Mouse (Mus musculus) G1E (cell line): ENCODE data around the gene Serf1. TPM values are rescaled to one million over a fixed set of nuclear protein-coding genes. Genes with fewer than 3 reads are reported as not detected.
"Not testable (repeated sequence)": the region's sequence is repeated elsewhere in the genome, so short reads cannot be mapped to it uniquely, and the experiment has no call there.

Experiments used
- ATAC-seq: 2 replicates; pipeline ENCODE4 v1.8.0; 2016; ENCODE audit warnings: mild to moderate bottlenecking; ENCODE audit not compliant: insufficient number of reproducible peaks, poor library complexity, low FRiP score, severe bottlenecking; ENCODE audit errors: extremely low read depth
- DNase-seq: peaks from one replicate; pipeline ENCODE4 v3.0.0; 2012; ENCODE audit warnings: low spot score
- H3K27me3 ChIP-seq: 2 replicates; pipeline ENCODE4 v1.6.1; 2012; ENCODE audit warnings: mild to moderate bottlenecking, low read length, inconsistent platforms; ENCODE audit not compliant: insufficient read depth
- H3K36me3 ChIP-seq: replicated peaks from 2 replicates; pipeline ENCODE3; 2012; ENCODE audit warnings: mild to moderate bottlenecking, inconsistent platforms
- H3K4me1 ChIP-seq: 2 replicates; pipeline ENCODE4 v1.6.1; 2012; ENCODE audit warnings: low read depth, low read length, inconsistent platforms, mixed read lengths; ENCODE audit not compliant: insufficient read depth
- H3K4me3 ChIP-seq: 2 replicates; pipeline ENCODE4 v1.5.1; 2012; ENCODE audit warnings: low read depth, mild to moderate bottlenecking, inconsistent platforms, low read length, moderate library complexity, mixed read lengths
- H3K9me3 ChIP-seq: replicated peaks from 2 replicates; pipeline ENCODE4 v1.6.1; 2012; ENCODE audit warnings: inconsistent platforms
- CTCF ChIP-seq: IDR thresholded peaks from 2 replicates; pipeline ENCODE4 v1.5.1; 2012; ENCODE audit warnings: low read depth, low read length, inconsistent platforms, mixed read lengths
- GATA1 ChIP-seq: IDR thresholded peaks from 2 replicates; pipeline ENCODE4 v1.6.1; 2012; ENCODE audit warnings: borderline replicate concordance, low read length, inconsistent platforms, mixed read lengths
- GATA2 ChIP-seq: IDR thresholded peaks from 2 replicates; pipeline ENCODE4 v1.6.1; 2012; ENCODE audit warnings: low read depth, low read length, inconsistent platforms, borderline replicate concordance
- POLR2AphosphoS5 ChIP-seq: IDR thresholded peaks from 2 replicates; pipeline ENCODE4 v1.6.1; 2012; ENCODE audit warnings: low read depth, low read length, inconsistent platforms; ENCODE audit not compliant: insufficient replicate concordance
- TAL1 ChIP-seq: conservative IDR thresholded peaks from 2 replicates; pipeline ENCODE4 v1.6.1; 2012; ENCODE audit warnings: low read depth, low read length, inconsistent platforms, mixed read lengths
- polyA plus RNA-seq: library from polyadenylated mRNA; stranded (reverse); fragments of >175 nt; gene quantifications from 2 replicates; pipeline ENCODE4 v1.2.3, GENCODE M21; 2012
- total RNA-seq, 2 experiments: library from RNA; stranded (forward) in 1 of 2; stranded (reverse) in 1 of 2; fragments of 200-1000 nt in 1 of 2; fragments of >200 nt in 1 of 2; fragmentation: Nextera tagmentation in 1 of 2; gene quantifications; 2 replicates each; pipeline ENCODE4 v1.2.3; 2014 to 2017

The Serf1 gene
- total and polyA plus RNA-seq, 3 experiments: 11.1 to 29.6 (median 27.2) TPM

DNA sequence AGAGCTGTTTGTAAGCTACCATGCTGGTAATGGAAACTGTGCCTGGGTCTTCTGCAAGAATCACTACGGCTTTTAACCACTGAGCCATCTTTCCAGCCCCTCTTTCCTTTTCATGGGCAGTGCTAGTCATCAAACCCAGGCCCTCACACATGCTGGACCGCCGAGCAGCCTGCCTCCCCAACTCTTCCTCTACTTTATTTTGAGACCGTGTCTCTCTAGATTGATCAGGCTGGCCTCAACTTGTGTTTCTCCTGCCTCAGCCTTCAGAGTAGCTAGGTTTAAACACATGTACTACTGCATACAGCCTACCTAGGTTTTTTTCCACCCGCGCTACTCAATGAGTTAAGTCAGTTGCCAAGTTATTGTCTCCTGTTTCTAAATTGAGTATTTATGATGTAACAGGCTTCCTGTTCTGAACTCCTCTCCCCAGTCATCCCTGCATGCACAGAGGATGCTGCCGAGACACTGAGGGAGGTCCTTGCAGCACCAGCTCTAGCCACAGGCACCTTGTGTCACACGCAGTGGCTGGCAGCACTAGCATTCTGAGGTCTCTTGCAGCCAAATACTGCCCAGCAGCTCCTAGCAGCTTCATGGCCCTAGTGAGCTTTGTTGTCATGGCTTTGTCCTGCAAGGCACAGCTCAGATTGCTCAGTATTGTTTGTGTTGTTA is 34.0 kb downstream of the Serf1 start:
- Histone ChIP-seq H3K4me1 (no peaks in the 10 kb centered on the region), H3K27me3 (peaks cover 2% of the 10 kb centered on the region), H3K9me3 (no peaks in the 10 kb centered on the region), H3K4me3 (no peak overlapping the region), H3K36me3 (peaks cover 27% of the 10 kb centered on the region)
- no peak for DNase-seq
- no peak; the same call in 1 of the 2 replicates for ATAC-seq
- TF ChIP-seq CTCF (no peak), POLR2AphosphoS5 (no peak), GATA1 (no peak), GATA2 (no peak), TAL1 (no peak)

DNA sequence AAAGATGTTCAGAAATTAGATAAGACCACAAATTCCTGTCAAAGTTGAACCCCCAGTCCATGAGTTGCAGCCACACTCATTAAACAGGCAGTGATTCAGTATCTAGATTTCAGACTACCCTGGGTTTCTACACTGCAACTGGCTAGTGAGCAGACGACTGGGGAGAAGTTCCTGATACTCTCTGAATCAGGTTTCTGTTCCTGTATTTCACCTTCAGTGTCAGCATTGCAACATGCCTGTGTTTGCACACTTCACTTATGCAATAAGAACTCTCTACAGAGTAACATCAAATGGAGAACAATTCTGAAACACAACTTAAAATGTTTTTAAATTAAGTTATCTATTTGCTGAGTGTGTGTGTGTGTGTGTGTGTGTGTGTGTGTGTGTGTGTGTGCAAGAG is 44.8 kb downstream of the Serf1 start:
- no peaks in the 10 kb centered on the region for H3K9me3 ChIP-seq
- TF ChIP-seq TAL1: no peak
- TF ChIP-seq GATA1: no peak
- TF ChIP-seq POLR2AphosphoS5: no peak
- no peak for TF ChIP-seq GATA2
- no peak for TF ChIP-seq CTCF
- no peaks in the 10 kb centered on the region for H3K36me3 ChIP-seq
- ATAC-seq (no peak), DNase-seq (no peak)
- peaks cover 4% of the 10 kb centered on the region; the same call in 1 of the 2 replicates for H3K27me3 ChIP-seq
- H3K4me1 ChIP-seq: no peaks in the 10 kb centered on the region
- no peak overlapping the region for H3K4me3 ChIP-seq

GRCm38 (mm10) chr13:100156624-100157023 is 48.8 kb downstream of the Serf1 start:
- DNase-seq: no peak
- no peak for ATAC-seq
- no peaks in the 10 kb centered on the region for H3K27me3 ChIP-seq
- H3K4me3 ChIP-seq: no peak overlapping the region
- TF ChIP-seq GATA2 (no peak), GATA1 (no peak), CTCF (no peak), TAL1 (no peak), POLR2AphosphoS5 (no peak)
- no peaks in the 10 kb centered on the region for H3K4me1 ChIP-seq
- no peaks in the 10 kb centered on the region for H3K9me3 ChIP-seq
- no peaks in the 10 kb centered on the region for H3K36me3 ChIP-seq

DNA sequence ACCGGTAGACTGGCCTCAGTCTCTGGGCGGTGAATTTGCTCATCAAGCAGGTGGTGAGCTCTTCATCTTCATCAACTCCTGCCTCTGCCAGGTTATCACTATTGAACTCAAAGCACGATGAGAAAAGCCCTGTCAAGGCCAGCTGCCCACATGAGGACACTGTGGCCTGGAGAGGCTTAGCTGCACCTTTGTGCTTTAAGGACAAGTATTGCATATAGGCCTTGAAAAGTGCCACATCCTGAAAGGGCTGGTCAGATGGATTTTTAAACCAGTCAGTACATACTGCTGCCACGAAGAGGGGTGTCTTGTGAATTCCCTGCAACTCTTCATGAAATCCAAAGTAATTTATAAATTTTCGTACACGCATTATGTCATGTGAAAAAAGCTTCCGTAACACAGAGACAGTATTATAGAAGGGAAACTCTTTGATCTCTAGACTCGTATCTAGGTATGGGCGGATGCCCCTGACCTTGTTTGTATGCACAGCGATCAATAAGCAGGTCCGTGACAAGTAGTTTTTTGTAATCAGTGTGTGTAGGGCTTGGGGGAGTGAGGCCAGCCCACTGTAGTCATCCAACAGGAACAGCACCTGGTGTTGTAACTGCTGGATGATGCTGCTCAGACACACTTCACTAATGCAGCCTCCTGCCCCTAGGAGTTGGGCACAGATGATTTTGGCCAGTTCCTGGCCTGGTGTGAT is 53.5 kb downstream of the Serf1 start:
- not testable (repeated sequence) for H3K27me3 ChIP-seq, H3K36me3 ChIP-seq, H3K9me3 ChIP-seq, DNase-seq, ATAC-seq, H3K4me1 ChIP-seq, H3K4me3 ChIP-seq

GRCm38 (mm10) chr13:100162467-100162866 is 54.7 kb downstream of the Serf1 start:
- H3K4me3 ChIP-seq, H3K4me1 ChIP-seq, ATAC-seq, H3K36me3 ChIP-seq, H3K9me3 ChIP-seq, DNase-seq, H3K27me3 ChIP-seq: not testable (repeated sequence)

Other genes with a start within 250 kb of the Serf1 start
- not detected in 2 replicates for gene Cartpt, start 206.9 kb upstream of the Serf1 start, total RNA-seq (2014; fragmentation: Nextera tagmentation)
- gene Cartpt, start 206.9 kb upstream of the Serf1 start, total RNA-seq (2017): 0.33 TPM in 1 of 2 replicates, not detected in the other
- not detected in 2 replicates for gene Cartpt, start 206.9 kb upstream of the Serf1 start, polyA plus RNA-seq
- 7.4 and 9.8 TPM in 2 replicates for gene Mccc2, start 92.4 kb upstream of the Serf1 start, total RNA-seq (2014; fragmentation: Nextera tagmentation)
- gene Mccc2, start 92.4 kb upstream of the Serf1 start, total RNA-seq (2017): 6.8 TPM in 2 replicates
- gene Mccc2, start 92.4 kb upstream of the Serf1 start, polyA plus RNA-seq: 4.0 and 4.4 TPM in 2 replicates
- 84.4 and 103 TPM in 2 replicates for gene Bdp1, start 3.9 kb upstream of the Serf1 start, total RNA-seq (2014; fragmentation: Nextera tagmentation)
- gene Bdp1, start 3.9 kb upstream of the Serf1 start, total RNA-seq (2017): 51.3 and 59.3 TPM in 2 replicates
- gene Bdp1, start 3.9 kb upstream of the Serf1 start, polyA plus RNA-seq: 6.2 and 6.6 TPM in 2 replicates
- gene Smn1, start 16.8 kb downstream of the Serf1 start, total RNA-seq (2014; fragmentation: Nextera tagmentation): 72.0 and 92.5 TPM in 2 replicates
- gene Smn1, start 16.8 kb downstream of the Serf1 start, total RNA-seq (2017): 26.4 and 46.6 TPM in 2 replicates
- 75.2 and 80.4 TPM in 2 replicates for gene Smn1, start 16.8 kb downstream of the Serf1 start, polyA plus RNA-seq
- 8.9 and 10.6 TPM in 2 replicates for gene Naip2, start 94.1 kb downstream of the Serf1 start, total RNA-seq (2014; fragmentation: Nextera tagmentation)
- gene Naip2, start 94.1 kb downstream of the Serf1 start, total RNA-seq (2017): 21.1 and 21.3 TPM in 2 replicates
- 0.26 and 0.30 TPM in 2 replicates for gene Naip2, start 94.1 kb downstream of the Serf1 start, polyA plus RNA-seq
- gene Naip5, start 138.3 kb downstream of the Serf1 start, total RNA-seq (2014; fragmentation: Nextera tagmentation): 2.5 and 3.5 TPM in 2 replicates
- gene Naip5, start 138.3 kb downstream of the Serf1 start, total RNA-seq (2017): 3.0 and 3.3 TPM in 2 replicates
- 0.04 TPM in 2 replicates for gene Naip5, start 138.3 kb downstream of the Serf1 start, polyA plus RNA-seq
- gene Naip6, start 209.7 kb downstream of the Serf1 start, total RNA-seq (2014; fragmentation: Nextera tagmentation): 7.1 and 7.4 TPM in 2 replicates
- gene Naip6, start 209.7 kb downstream of the Serf1 start, total RNA-seq (2017): 5.9 and 6.0 TPM in 2 replicates
- gene Naip6, start 209.7 kb downstream of the Serf1 start, polyA plus RNA-seq: 0.11 and 0.12 TPM in 2 replicates